Mouse (Mus musculus) hindbrain, embryonic 16.5 days (tissue): ENCODE data around the gene 4931428L18Rik. TPM values are rescaled to one million over a fixed set of nuclear protein-coding genes. Genes with fewer than 3 reads are reported as not detected.
A peak's percentile ranks its signal among the peaks of the same experiment; 100 is the strongest.

Experiments used
- ATAC-seq: fragments of 200-750 bp; cut with Nextera tagmentation; 2 replicates; pipeline ENCODE4 v1.8.0; 2017; ENCODE audit warnings: moderate TSS enrichment, moderate library complexity
- H3K27ac ChIP-seq: fragments of 300-500 bp; sonication (generic); 2 replicates; pipeline ENCODE4 v1.5.1; 2014; ENCODE audit warnings: low read depth, mild to moderate bottlenecking, control low read depth, low read length, moderate library complexity
- H3K27me3 ChIP-seq: fragments of 300-500 bp; sonication (generic); replicated peaks from 2 replicates; pipeline ENCODE4 v1.6.1; 2014; ENCODE audit warnings: low read length; ENCODE audit not compliant: control insufficient read depth, insufficient read depth
- H3K36me3 ChIP-seq: fragments of 300-500 bp; sonication (generic); 2 replicates; pipeline ENCODE4 v1.6.1; 2014; ENCODE audit warnings: mild to moderate bottlenecking, low read length, moderate library complexity, mixed read lengths; ENCODE audit not compliant: control insufficient read depth, insufficient read depth
- H3K4me1 ChIP-seq: fragments of 300-500 bp; sonication (generic); 2 replicates; pipeline ENCODE4 v1.6.1; 2014; ENCODE audit warnings: low read depth, low read length; ENCODE audit not compliant: control insufficient read depth, insufficient read depth
- H3K4me2 ChIP-seq: fragments of 300-500 bp; sonication (generic); 2 replicates; pipeline ENCODE4 v1.6.1; 2014; ENCODE audit warnings: mild to moderate bottlenecking, low read length, control low read depth, moderate library complexity
- H3K4me3 ChIP-seq: fragments of 300-500 bp; sonication (generic); 2 replicates; pipeline ENCODE4 v1.5.1; 2014; ENCODE audit warnings: mild to moderate bottlenecking, low read length, control low read depth, moderate library complexity
- H3K9ac ChIP-seq: fragments of 300-500 bp; sonication (generic); 2 replicates; pipeline ENCODE4 v1.6.1; 2014; ENCODE audit warnings: low read depth, mild to moderate bottlenecking, control low read depth, low read length, moderate library complexity
- H3K9me3 ChIP-seq: fragments of 300-500 bp; sonication (generic); 2 replicates; pipeline ENCODE4 v1.6.1; 2014; ENCODE audit warnings: mild to moderate bottlenecking, low read length, moderate library complexity; ENCODE audit not compliant: control insufficient read depth
- WGBS: fragments of 180-500 bp; shearing (Covaris S2); extraction: QIAGEN DNeasy Blood & Tissue Kit; methylation state at CpG from one replicate; pipeline ENCODE4 v1.1.7; 2014; 5-methylcytosine and 5-hydroxymethylcytosine counted together
- polyA plus RNA-seq: library from polyadenylated mRNA; unstranded; fragments of >200 nt; fragmentation: Nextera tagmentation; extraction: Ambion mirVana; gene quantifications from 2 replicates; pipeline ENCODE4 v1.2.1, GENCODE M21; 2015

4931428L18Rik gene
- polyA plus RNA-seq, 1 experiment from 2014 or later = not detected

DNA sequence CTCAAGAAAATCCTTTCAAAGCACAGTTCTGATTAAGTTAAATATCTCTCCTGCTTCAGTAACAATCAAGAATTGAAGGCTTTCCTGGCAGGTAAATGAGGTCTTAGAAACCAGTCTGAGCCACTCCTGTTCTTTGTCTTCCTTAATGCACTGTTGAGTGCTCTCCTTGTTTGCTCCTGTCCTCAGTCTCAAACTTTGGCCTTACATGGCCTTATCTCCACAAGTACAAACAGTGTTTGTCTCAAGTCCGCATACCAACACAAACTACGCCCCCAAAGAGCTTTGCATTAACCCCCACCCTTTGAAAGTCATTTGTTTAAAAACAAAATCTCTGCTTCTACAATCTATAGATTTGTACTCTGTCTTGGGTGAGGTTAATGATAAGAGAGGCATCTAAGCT, 66.3 kb downstream of the 4931428L18Rik start:
- H3K4me1 ChIP-seq = no peaks in the 10 kb centered on the region
- H3K4me3 ChIP-seq = no peak overlapping the region
- H3K9ac ChIP-seq = no peak overlapping the region
- ATAC-seq = no peak
- no peaks in the 10 kb centered on the region for H3K9me3 ChIP-seq
- H3K36me3 ChIP-seq = no peaks in the 10 kb centered on the region
- 91% methylated on average over 2 of the region's 2 CpGs for WGBS
- no peak overlapping the region for H3K4me2 ChIP-seq
- no peaks in the 10 kb centered on the region for H3K27me3 ChIP-seq
- H3K27ac ChIP-seq = no peak overlapping the region

DNA sequence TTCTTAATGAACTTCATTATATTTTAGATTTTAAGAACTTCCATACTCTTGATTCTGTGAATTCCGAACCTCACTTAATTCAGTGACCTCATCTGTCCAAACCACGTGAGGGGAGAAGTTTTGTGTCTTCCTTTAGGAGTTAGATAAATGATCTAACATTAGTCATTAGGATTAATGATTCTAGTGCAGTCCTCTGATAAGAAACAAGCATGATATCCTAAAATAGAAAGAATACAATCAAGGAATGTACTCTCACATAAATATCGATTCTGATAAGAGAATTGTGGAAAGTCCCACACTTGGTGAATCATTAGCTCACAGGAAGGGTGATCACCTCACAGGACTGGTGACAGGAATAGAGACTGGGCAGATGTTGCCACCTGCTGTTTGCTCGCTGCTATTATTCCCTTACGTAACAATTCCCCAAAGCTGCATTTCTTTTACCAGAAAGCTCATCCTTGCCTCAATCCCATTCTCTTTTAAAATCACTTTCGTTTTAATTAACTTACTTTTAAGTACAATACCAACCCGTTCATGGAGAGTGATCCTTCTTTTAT, 68.6 kb downstream of the 4931428L18Rik start:
- H3K9me3 ChIP-seq = no peaks in the 10 kb centered on the region
- H3K4me1 ChIP-seq = no peaks in the 10 kb centered on the region
- H3K4me2 ChIP-seq = no peak overlapping the region
- H3K4me3 ChIP-seq = no peak overlapping the region
- H3K9ac ChIP-seq = no peak overlapping the region
- H3K27me3 ChIP-seq = no peaks in the 10 kb centered on the region
- 32% methylated on average over 7 of the region's 7 CpGs for WGBS
- H3K36me3 ChIP-seq = no peaks in the 10 kb centered on the region
- peak; percentile 80 for ATAC-seq
- no peak overlapping the region for H3K27ac ChIP-seq

DNA sequence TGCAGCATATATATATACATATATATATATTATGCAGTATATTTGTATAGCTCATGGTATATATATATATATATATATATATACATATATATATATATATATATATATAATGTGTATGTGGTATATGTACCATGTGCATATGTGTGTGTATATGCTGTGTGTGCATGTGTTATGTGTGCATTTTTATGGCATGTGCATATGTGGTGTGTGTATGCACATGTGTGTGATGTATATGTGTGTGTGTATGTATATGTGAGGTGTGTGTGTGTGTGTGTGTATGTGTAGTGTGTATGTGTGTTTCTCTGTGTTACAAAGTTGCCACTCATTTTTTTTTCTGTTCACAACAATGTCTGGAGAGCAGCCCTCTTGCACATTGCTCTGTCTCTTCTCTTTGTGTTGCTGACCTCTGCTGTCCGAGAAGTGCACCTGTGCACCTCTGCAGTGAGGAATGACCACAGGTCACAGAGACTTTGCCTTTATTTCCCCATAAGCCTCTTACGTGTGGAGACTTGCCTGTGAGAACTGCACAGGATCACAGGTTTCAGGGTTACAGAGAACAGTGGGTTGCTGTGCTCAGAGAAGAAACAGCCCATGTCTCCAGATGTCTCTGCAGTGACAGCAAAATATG, 69.6 kb downstream of the 4931428L18Rik start:
- no peaks in the 10 kb centered on the region for H3K4me1 ChIP-seq
- H3K27me3 ChIP-seq = no peaks in the 10 kb centered on the region
- WGBS = 70% methylated on average over 2 of the region's 2 CpGs
- ATAC-seq = peak; percentile 56; the same call in 1 of the 2 replicates
- H3K9ac ChIP-seq = no peak overlapping the region
- no peaks in the 10 kb centered on the region for H3K36me3 ChIP-seq
- H3K4me3 ChIP-seq = no peak overlapping the region
- H3K4me2 ChIP-seq = no peak overlapping the region
- H3K27ac ChIP-seq = no peak overlapping the region
- no peaks in the 10 kb centered on the region for H3K9me3 ChIP-seq

DNA sequence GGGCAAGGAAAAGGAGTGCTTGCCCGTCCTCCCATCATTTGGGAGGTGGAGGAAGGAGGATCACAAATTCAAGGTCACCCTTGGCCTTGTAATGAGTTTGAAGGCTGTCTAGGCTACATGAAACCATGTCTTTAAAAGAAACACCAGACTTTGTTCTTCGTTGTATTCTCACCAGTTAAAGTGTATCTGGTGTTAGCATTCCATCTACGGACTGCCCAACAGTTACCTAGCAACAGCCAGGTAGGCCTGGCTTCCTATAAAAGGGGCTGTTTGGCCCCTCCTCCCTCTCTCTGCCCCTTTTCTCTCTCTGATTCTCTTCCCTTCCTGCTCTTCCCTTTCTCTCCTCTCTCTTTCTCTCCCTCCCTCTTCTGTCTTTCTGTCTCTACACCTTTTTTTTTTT, 71.9 kb downstream of the 4931428L18Rik start:
- H3K27ac ChIP-seq = no peak overlapping the region

DNA sequence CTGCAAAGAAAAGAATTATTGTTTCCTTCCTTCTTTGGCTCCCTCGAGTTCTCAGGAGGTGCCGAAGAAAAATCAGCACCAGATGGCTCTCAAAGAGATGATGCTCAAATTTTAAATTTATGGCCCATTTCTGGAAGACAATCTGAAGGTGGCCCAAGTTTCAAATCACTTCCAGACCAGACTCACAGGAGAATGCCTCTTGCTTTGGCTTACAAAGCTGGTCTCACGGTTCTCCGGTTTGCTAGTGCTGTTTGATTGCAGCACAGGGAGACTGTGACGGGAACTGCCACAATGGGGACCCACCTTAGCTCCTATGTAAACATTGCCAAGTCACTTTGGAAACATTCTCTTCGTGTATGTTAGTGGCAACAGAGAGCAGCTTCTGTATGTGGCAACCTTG, 72.8 kb downstream of the 4931428L18Rik start:
- H3K27me3 ChIP-seq = no peaks in the 10 kb centered on the region
- H3K27ac ChIP-seq = no peak overlapping the region
- no peak overlapping the region for H3K9ac ChIP-seq
- 67% methylated on average over 6 of the region's 6 CpGs for WGBS
- H3K4me2 ChIP-seq = no peak overlapping the region
- H3K36me3 ChIP-seq = no peaks in the 10 kb centered on the region
- ATAC-seq = no peak
- H3K9me3 ChIP-seq = no peaks in the 10 kb centered on the region
- no peaks in the 10 kb centered on the region for H3K4me1 ChIP-seq
- no peak overlapping the region for H3K4me3 ChIP-seq

More for the DNA sequence above, 71.9 kb downstream of the 4931428L18Rik start:
- H3K4me3 ChIP-seq = no peak overlapping the region
- H3K4me2 ChIP-seq = no peak overlapping the region
- WGBS = 57% methylated on average over 3 of the region's 3 CpGs
- no peak for ATAC-seq
- no peaks in the 10 kb centered on the region for H3K27me3 ChIP-seq
- no peaks in the 10 kb centered on the region for H3K9me3 ChIP-seq
- no peak overlapping the region for H3K9ac ChIP-seq
- H3K36me3 ChIP-seq = no peaks in the 10 kb centered on the region
- no peaks in the 10 kb centered on the region for H3K4me1 ChIP-seq

DNA sequence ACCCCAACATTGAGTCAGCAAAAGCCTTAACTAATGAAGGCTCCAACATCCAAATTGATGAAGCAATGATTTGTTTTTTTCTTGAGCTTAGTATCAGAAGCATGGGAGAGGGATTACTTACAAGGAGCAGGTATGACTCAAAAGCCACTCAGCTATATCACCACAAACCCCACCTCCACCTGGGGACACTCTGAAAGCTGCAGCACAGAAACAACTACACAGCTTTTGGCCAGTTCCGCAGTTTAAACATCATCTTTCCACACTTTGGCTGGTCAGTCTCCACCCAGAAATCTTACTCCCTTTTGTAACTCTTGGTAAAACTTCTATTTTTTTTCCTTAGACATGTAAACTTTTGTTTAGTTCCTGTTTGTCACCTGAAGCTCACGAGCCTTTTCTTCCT, 78.9 kb downstream of the 4931428L18Rik start:
- H3K4me2 ChIP-seq = no peak overlapping the region
- H3K9ac ChIP-seq = no peak overlapping the region
- no peaks in the 10 kb centered on the region for H3K27me3 ChIP-seq
- ATAC-seq = no peak
- H3K9me3 ChIP-seq = no peaks in the 10 kb centered on the region
- no peaks in the 10 kb centered on the region for H3K4me1 ChIP-seq
- no peaks in the 10 kb centered on the region for H3K36me3 ChIP-seq
- no peak overlapping the region for H3K27ac ChIP-seq
- WGBS = 90% methylated on average over 2 of the region's 2 CpGs
- H3K4me3 ChIP-seq = no peak overlapping the region

DNA sequence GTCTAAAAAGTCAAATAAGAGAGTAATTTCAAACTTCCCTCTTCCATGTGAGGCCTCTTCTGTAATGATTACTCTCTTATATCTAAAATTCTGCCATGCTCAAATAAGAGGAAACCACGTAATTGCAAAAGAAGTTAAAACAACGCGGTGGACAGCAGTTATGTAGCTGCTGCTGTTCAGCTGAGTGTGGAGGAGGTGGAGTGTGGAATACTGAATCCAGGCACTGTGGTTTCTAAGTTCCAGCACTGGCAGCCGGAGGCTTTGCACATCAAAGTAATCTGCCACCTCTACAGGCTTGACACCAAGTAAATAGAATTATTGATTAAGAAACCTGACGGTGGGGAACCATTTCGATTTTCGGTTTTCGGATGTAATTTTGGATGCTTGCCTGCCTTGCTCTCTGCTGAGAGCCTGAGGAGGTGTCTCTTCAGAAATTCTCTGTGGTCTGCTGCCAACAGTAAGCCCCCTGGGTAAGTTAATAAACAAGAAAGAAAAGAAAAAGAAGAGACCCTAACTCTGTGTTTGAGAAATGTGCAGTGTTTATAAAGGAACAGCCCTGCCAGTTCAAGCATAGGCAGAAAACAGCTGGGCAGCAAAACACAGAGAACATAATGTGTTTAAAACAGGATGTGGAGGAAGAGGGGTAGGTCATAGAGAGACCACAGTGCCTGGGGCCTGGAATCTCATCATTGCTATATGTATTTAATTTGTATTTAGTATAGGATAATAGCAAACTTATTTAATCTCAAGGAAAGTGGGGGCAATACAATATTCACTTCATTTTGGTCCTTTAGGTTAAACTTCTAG, 80.0 kb downstream of the 4931428L18Rik start:
- Histone ChIP-seq H3K4me2 (no peak overlapping the region), H3K4me3 (no peak overlapping the region), H3K9me3 (no peaks in the 10 kb centered on the region), H3K36me3 (no peaks in the 10 kb centered on the region), H3K9ac (no peak overlapping the region), H3K27ac (no peak overlapping the region), H3K4me1 (no peaks in the 10 kb centered on the region), H3K27me3 (no peaks in the 10 kb centered on the region)
- 58% methylated on average over 8 of the region's 8 CpGs for WGBS
- ATAC-seq = peak; percentile 80

DNA sequence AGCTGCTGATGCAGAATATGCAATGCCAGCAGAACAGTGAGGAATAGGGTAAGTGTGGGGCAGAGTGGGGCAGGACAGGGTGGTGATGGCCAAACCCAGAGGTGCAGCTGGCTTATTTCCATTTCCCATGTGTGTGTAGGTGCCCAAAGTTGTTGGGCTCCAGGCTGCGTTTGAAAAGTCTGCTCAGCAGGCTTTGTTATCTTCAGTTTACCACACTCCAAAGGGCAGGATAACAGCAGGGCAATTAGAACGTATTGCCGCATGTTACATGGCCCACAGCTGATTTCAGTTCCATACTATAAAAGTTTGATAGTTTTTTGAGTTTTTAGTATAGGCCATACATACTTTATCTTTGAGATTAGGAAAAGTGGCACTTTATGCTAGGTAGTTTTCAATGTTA, 84.1 kb downstream of the 4931428L18Rik start:
- Histone ChIP-seq H3K4me1 (no peaks in the 10 kb centered on the region), H3K36me3 (no peaks in the 10 kb centered on the region), H3K9ac (no peak overlapping the region), H3K27ac (no peak overlapping the region), H3K9me3 (no peaks in the 10 kb centered on the region), H3K4me2 (no peak overlapping the region), H3K27me3 (no peaks in the 10 kb centered on the region), H3K4me3 (no peak overlapping the region)
- WGBS = 84% methylated on average over 3 of the region's 3 CpGs
- ATAC-seq = no peak

DNA sequence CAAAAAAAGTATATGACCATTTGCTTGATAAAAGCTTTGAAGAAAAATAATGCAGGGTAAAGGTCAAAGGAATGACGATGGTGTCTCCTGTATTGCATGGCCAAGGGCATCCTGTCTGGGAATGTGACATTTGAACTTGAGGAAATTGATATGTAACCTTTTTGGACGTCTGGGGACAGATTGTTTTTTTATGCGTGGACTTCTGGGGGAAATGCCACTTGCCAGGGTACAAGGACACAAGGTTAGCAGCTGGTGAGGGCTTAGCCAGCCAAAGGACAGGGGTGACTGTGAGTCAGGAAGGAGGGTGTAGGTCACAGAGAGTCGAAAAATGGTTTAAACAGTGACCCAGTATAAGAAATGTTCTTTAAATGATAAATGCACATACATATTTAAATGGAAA, 109.0 kb downstream of the 4931428L18Rik start:
- Histone ChIP-seq H3K27me3 (no peaks in the 10 kb centered on the region), H3K9ac (no peak overlapping the region), H3K4me3 (no peak overlapping the region), H3K4me1 (no peaks in the 10 kb centered on the region), H3K9me3 (no peaks in the 10 kb centered on the region), H3K27ac (no peak overlapping the region), H3K36me3 (no peaks in the 10 kb centered on the region), H3K4me2 (no peak overlapping the region)
- WGBS = 72% methylated on average over 4 of the region's 4 CpGs
- ATAC-seq = no peak
